Mouse (Mus musculus): ENCODE results near the gene Foxs1. TPM values are rescaled to one million over a fixed set of nuclear protein-coding genes. Genes with fewer than 3 reads are reported as not detected.

The Foxs1 gene
- under 1 TPM; 0.35 to 0.68 TPM for total RNA-seq (2021)

DNA sequence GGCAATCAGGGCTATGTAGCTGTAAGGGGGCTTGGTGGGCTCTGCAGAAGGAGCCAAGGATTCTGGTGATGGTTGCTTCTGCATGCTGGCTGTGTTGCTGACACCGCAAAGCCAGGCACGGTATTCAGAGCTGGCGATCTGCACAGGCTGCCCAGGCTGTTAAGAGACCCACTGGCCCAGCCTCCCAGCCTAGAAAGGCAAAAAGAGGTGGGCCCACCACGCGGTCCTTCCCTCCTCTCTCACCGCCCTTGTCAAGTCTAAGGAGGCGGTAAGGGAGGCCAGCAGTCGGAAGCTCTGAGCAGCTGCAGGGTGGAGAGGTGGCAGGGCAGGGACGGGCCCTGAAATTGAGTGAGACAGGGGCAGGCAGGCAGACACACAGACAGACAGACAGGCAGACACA, at the start of gene Foxs1:
TSS of gene Foxs1 (minus strand) at position 161 of the 400 bp plus-strand sequence.
- no peak for DNase-seq

DNA sequence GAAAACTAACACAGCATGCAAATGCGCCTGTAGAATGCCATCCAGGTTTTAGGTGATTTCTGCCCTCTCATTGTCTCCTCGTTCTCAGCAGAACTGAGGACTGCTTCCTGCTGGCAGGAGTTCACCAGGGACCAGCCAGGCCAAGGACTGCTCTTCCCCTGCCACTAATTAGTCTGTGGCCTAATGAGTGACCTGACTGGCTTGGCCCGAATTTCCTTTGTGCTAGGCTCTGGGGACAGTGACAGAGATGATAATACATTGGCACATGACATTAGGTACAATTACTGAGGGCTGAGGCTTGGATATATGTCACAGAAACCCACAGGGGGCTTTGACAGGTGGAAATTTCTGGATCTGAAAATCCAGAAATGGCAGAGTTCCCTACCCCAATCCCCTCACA, 44.0 kb upstream of the Foxs1 start:
- no peak for DNase-seq

DNA sequence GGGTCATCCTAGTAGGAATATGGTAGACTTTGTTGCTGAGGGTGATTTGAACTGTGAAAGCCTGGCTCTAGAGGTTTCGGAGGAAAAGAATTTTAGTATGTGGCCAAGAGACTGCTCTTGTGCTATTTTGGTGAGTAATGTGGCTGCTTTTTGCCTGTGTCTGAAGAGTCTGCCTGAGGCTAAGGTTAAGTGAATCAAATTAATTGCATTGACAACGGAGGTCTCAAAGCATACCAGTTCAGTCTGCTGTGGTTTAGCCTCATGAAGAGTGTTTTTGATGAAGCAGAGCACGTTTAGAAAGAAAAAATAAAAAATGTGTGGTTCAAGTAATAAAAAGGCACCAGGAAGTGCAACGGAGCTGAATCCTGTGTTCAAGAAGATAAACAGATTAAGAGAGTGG, 32.5 kb upstream of the Foxs1 start:
- DNase-seq: no peak

DNA sequence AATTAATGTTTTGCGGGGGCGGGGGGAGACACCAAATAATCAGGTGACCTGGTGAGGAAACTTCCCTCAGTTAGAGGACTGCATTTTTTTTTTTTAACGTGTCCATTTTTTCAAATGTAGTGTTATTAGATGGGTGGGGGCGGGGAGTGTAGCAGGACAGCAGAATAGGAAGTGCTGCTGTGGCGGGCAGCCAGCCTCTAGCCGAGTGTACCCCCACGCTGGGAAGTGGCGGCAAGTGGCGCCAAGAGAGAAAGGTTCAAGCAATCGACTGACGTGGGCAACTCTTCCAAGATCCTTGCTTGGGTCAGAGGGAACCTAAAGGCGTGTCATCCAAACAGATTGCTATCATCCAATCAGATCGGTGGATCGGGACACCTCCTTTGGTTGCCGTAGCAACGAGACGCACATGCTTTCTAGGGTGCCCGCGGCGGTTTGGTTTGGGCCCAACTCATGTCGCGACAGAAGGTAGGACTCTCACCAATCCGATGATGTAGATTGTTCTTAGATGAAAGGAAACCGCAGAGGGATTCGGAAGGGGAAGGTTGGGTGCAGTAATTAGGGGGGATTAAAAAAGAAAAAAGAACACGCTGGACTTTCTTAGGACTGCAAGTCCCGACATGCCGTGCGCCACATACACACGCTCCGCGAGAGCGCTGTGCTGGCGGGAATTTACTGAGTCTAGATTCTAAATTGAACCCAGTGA, 29.2 kb upstream of the Foxs1 start, which contains the start of gene Ttll9:
TSS of gene Ttll9 (plus strand) at position 395 of the 703 bp plus-strand sequence.
- peak; percentile 79 to 83 for DNase-seq

DNA sequence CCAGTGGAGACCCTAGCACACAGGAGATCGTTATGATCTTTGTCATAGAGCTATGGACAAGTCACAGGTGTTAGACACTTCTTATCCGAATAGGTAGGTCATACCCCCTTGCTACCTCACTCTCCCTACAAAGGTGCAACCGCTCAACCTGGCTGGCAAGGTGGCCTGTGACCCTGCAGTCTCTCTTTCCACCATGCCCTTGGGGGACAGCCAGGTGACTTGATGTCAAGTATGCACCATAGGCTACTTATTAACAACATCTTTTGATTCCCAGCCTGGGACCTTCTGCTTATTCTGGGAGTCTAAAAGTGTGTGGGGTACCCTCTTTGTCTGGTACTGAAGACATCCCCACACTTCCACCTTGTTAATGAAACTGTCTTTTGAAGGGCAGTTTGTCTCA, 25.1 kb upstream of the Foxs1 start:
- no peak for DNase-seq

DNA sequence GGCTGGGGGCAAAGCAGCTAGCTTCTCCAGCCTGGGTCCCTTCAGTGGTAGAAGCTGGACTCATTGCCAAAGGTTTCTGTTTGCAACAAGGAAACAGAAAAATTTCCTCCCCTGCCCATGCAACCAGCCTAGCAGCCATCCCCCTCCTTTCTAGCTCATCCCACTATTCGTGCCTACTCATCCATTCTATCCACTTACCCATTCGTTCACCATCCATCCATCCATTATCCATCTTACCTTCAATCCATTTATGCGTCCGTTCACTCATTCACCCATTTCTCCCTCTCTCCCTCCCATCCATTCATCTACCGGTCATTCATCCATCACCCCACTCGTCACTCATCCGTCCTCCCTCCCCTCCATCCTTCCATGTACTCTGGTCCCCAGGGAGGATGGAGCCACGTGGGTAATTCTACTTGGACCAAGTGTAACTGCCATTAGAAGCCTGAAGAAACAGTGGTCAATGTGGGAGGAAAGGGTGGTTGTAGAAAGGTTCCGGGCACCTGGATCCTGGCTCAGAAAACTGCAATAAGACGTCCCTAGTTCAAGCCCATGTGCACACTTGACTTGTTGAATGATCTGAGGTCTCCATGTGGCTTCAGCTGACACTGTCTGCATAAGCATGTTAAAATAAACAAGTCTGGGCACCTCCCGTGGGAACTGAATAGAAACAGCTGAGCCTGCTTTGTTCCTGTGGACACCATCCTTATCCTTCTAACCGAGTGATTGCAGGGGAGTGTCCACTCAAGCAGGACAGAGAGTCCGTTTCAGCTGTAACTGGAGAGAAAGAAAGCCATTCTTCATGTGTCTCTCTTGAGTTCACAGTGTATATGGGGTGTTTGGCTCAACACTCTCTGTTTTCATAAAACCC, 19.1 kb upstream of the Foxs1 start:
- DNase-seq: no peak

DNA sequence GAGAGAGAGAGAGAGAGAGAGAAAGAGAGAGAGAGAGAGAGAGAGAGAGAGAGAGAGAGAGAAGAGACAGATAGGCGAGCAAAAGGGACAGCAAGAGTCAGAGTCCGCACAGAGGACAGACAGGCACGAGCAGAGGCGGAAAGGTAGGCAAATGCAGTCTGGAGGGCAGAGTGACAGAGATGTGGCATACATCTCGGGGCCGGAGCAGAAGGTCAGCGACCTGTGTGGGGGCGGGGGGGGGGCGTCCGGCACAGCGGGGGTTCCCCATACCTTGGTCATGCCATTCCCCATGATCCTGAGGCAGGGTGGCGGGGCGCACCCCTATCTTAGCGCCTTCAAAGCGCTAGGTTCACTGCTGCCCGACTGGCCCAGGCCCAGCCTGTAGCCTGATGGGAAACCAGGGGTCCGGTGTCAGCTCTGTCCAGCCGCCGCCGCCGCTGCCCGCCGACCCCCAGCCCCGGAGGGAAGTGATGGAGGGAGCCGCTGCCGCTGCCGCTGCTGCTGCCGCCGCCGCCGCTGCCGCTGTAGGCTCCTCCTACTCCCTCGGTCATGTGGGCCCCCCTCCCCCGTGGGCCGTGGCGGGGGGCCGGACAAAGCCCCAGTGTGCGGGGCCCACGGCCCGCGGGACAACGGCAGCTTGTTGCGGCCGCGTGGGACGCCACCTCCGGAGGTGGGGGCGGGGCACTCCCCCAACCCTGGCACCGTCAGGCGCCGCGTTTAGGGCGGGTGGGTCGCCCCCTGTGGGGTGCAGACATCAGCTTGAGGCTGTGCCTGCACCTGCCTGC, 18.2 kb upstream of the Foxs1 start, which contains the start of gene Dusp15:
TSS of gene Dusp15 (minus strand) at position 634 of the 785 bp plus-strand sequence.
- DNase-seq: peak; percentile 56 to 66

DNA sequence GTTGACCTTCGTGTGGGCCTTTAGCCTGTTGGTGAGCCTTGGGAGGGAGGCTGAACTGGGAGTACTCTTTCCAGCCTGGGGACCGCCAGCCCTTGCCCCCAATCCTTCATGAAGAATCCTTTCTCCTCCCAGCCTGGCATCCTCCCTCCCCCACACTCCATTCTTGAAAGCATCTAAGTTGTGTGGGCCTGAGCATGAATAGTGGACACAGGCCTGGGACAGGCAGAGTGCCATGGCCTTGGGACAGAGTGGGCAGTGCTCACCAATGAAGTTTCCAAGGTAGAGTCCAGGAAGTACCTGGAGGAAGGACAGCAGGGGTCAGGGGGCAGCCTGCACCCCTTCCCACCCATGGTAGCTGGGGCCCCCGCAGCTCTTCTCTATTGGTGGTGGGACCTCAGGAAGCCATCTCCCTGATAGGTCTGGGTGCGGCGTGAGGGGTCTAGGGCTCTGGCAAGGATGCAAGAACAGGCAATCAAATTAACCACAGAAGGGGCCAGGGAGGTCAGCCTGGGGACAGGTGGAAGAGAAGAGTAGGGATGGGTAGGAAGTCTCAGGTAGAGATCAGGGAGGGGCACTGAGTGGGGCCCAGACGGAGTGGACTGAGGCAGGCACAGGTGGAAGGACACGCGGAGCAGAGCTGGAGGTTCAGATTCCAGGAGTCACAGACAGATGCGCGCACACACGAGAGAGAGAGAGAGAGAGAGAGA, 17.5 kb upstream of the Foxs1 start:
- no peak for DNase-seq

DNA sequence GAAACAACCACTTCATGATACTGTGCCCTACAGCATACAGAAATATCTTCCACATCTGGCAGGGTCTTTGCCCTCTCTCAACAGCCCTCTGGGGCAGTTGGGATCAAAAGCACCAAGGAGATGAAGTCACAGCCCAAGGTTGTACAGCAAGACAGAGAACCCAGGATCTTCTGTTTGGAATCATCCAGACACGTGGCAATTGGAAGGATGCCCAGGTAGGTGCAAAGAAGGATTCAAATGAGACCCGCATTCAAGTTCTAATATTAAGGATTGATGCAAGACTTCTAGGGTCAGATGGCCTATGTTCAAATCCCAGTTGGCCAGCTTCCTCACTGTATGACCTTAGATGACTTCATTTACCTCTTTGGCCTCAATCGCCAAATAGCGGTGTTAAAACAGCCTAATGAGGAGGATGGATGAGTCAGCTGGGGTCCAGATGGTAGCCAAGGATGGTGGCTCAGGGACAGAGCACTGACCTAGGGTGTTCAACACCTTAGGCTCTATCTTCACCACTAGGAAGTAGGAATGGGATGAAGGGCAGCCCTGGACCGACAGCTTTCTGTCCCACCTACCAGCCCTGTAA, 15.5 kb upstream of the Foxs1 start:
- DNase-seq: no peak

DNA sequence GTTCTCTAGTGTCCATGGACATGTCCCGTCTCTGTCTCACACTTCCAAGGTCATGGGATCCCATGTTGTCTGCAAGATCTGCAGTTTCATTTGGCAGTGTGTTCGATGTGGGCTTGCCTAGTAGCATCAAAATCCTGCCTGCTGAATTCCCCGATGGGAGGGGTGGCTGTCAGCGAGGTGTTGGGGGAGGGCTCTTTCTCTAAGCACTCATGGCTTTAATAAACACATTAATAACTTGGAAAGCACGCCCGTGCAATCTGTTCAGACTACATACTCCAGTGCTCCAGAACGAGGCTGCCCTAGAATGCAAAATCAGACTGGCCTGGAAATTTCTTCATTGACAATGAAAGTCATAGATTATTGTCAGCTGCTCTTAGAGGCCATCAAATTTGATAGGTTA, 14.1 kb upstream of the Foxs1 start:
- DNase-seq: peak; percentile 42 to 46

DNA sequence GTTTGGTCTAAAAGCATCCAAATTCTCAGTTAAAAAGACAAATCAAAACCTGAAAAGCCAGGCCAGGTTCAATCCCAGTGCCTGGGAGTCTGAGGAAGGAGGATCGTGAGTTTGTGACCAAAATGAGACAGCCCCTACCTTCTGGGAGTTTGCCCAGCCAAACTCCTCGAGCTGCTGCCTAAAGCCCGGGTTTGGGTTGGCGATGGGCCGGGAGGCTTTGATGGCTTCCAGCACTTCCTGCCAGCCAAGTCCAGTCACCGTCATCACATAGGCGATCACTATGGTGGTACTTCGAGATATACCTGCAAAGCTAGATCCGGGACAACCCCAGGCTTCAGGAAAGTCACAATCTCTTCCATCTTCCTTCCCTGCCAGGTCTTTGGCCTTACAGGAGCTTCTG, 11.0 kb upstream of the Foxs1 start:
- DNase-seq: no peak

DNA sequence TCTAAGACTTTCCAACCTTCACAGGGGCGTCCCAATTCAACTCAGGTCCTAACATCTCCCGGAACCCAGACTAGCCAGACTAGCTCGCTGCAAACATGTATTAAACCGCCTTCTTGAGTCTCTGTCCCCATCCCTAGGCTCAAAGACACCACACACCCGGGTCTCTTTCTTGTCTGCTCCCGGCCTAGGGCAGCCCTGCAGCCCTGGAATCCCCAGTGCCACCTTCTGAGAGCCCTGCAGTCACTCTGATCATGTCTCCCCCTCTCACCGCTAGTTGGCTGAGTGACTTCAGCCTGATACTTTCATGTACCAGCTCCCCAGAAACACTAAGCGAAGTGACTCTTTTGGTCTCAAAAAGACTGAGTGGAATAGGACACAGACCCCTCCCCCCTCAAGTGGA, 10.6 kb upstream of the Foxs1 start:
- DNase-seq: no peak

DNA sequence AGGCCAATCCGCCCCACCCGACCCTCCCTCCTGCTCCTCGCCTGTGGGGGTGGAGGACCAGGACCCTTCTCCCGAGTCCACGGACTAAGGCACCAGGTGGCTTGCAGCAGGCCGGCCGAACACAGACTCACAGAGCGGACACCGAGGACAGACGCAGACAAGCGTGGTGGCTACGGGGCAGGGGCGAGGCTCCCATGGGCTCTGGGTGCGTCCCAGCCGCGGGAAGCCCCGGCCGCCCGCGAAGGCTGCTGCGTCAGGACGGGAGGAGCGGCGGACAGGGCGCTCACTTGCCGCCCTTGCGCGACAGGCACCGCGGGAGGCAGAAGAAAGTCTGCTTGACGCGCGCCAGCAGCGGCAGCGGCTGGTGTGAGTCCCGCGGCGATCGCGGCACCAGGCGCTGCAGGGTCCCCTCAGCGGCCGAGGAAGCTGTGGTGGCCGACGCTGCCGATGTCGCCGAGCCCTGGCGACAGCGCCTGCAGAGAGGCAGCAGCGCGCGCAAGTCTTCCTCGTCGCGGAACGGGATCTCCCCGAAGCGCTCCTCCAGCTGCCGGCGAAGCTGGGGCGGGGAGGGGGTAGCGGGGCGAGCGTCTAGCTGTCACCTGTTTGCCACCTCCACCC, 10.0 kb upstream of the Foxs1 start:
- no peak for DNase-seq

DNA sequence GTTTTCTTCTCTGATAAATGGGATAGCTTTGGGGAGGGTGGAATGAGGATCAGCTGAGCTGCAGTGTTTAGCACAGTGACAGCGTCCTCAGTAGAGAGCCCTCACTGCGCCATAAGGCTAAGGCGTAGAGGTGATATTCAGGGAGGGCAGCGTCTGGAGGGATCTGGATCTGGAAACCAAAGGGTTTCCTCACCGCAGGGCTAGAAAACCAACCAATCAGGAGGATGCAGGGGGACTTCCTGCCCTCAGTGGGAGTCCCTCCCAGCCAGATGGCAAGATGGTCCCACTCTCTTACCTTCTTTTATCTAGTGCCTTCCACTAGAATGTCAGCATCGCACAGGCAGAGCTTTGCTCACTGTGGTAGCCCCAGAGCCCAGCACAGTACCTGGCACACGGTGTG, 8.8 kb upstream of the Foxs1 start:
- DNase-seq: no peak

DNA sequence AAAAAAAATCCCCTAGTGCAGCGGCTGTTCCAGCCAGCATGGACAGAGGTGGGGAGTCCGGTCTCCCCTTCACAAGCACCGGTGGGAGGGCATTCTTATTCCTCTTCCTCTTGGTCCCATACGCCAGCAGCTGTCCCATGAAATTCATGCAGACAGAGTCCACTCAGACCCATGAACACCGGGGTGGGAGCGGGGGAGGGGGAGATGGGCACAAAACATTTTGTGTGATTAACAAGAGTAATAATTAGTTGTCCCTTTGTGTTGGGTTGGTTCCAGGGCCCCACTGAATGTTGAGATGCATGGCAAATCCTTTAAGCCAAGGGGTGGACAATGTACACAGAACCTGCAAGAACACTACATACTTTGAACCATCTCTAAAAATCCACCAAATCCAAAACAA, 8.1 kb upstream of the Foxs1 start:
- no peak for DNase-seq

DNA sequence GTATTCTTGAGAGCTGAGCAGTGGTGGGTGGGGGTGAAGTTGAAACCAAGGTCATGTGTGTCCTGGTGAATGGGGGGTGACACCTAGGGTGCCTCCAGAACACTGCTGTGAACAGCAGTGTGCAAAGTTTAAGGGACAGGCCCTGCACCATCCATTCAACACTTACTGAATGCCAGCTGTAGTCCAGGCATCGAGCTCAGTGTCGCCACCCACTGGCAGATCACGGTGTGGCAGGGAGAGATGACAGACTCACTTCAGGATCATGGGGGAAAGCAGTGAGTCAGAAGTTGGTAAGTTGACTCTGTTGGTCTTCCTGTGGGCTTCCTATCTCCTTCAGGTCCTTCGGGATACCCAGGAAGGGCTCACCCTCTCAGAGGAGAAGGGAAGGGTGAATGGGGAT, 6.8 kb upstream of the Foxs1 start:
- DNase-seq: peak in 1 of 2 experiments; percentile 25

DNA sequence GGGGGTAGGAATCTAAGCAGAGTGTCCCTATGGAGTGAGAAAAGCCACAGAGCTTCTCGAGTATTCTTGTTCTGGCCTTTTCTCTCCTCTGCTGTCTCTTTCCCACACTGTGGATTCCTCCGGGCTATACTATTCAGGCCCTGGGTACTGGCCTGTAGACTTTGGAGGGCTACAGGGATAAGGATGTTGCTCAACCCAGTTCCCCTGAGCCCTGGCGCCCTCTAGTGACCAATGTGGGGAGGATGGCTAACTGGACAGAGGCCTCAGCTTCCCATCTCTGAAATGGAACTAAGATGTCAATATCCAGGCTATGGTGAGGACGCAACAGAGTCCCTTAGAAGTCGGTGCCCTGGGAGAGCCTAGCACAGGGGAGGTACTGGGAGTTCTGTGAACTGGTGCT, 606 bp upstream of the Foxs1 start:
- DNase-seq: peak in 1 of 2 experiments; percentile 31

DNA sequence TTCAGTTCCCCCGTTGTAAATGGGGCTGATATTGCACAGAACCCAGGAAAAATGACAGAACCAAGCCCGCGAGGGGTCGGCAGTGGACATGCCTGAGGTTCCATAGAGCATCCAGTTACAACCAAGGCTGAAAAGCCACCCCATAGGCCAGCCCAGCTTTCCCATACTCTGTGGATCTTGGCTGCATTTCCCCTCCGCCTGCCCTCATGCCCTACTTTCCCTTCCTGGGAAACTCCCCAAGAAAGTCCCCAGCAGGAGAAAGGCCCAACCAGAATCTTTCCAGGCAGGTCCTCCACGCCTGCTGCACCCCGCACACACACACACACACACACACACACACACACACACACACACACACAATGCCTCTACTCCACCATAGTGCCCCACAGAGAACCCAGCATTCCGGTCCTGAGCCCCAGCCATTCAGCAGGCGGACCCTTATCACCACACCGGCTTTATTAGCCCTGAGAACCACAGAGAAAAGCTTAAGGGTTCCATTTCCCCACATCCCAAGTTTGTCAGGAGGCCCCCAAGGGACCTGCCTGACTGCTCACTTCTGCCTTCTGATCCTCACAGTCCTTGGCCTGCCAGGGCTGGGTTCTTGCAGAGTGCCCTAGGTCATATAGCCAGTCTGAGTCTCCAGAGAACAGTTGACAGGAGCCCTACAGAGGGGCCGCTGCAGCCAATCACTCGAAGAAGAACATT, 1.4 kb downstream of the Foxs1 start:
- no peak for DNase-seq

DNA sequence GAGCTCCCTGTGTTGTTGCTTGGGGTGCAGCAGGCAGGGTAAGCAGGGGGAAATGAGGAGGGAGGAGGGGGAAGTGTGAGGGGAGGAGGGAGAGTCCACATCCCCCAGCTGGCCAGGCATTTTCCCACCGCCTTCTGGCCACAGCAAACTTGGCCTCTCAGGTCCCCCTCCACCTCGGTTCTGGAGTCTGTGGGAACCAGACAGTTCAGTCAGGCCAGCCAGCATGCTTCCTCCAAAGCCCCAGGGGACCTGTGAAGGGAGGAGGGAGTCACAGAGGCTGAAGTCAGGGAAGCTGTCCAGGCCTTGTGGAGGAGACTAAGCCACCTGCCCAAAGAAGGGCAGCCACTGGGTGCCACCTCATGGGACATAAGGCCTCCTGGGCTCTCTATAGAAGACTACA, 2.7 kb downstream of the Foxs1 start:
- no peak for DNase-seq

DNA sequence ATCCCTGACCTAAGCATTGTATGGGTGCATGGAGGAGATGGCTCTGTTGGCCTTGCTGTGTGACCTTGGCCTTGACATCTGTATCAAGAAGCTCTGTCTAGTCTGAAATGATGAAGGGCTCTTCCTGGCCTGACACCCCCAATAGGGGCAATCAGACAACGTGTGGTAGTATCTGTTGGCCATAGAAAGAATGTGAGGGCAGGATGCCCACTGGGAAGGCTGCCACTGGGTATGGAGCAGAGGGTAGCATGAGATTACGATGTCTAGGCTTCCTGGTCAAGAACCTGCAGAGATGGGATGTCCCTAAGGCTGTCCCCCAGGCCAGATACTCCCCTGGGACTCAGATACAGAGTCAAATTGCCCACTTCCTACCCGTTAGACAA, 4.0 kb downstream of the Foxs1 start:
- no peak for DNase-seq
